Mouse (Mus musculus): ENCODE results near the gene Tunar. TPM values are rescaled to one million over a fixed set of nuclear protein-coding genes. Genes with fewer than 3 reads are reported as not detected.
A peak's percentile ranks its signal among the peaks of the same experiment; 100 is the strongest.

Gene Tunar
- polyA plus RNA-seq, 1 experiment from 2014 or later: 0.64 TPM

- H3K27me3 ChIP-seq (ENCODE audit: insufficient read depth, poor library complexity, severe bottlenecking): peaks cover 42% of the 10 kb centered on the region; the same call in 1 of the 2 replicates
- DNase-seq (ENCODE audit: low spot score): no peak
These were observed 13.2 kb downstream of the Tunar start for GRCm38 (mm10) chr12:105346861-105347260.

GRCm38 (mm10) chr12:105347261-105347660 is 13.6 kb downstream of the Tunar start:
- Histone ChIP-seq H3K27me3 (ENCODE audit: insufficient read depth, poor library complexity, severe bottlenecking) (peaks cover 44% of the 10 kb centered on the region; the same call in 1 of the 2 replicates), H3K36me3 (no peaks in the 10 kb centered on the region), H3K4me1 (peaks cover 2% of the 10 kb centered on the region; the same call in 1 of the 2 replicates), H3K4me3 (no peak overlapping the region), H3K9me3 (no peaks in the 10 kb centered on the region), H3K27ac (no peak overlapping the region)
- 83% methylated on average over 13 of the region's 13 CpGs for WGBS
- DNase-seq (ENCODE audit: low spot score): no peak

More at GRCm38 (mm10) chr12:105346861-105347260, 13.2 kb downstream of the Tunar start:
- Histone ChIP-seq H3K4me3 (no peak overlapping the region), H3K9me3 (no peaks in the 10 kb centered on the region), H3K27ac (no peak overlapping the region), H3K36me3 (no peaks in the 10 kb centered on the region), H3K4me1 (peaks cover 2% of the 10 kb centered on the region; the same call in 1 of the 2 replicates)
- WGBS: 58% methylated on average over 4 of the region's 4 CpGs

GRCm38 (mm10) chr12:105354266-105354665 is 20.6 kb downstream of the Tunar start:
- Histone ChIP-seq H3K27ac (no peak overlapping the region), H3K4me1 (peaks cover 16% of the 10 kb centered on the region), H3K4me3 (no peak overlapping the region), H3K9me3 (no peaks in the 10 kb centered on the region), H3K27me3 (ENCODE audit: insufficient read depth, poor library complexity, severe bottlenecking) (peaks cover 42% of the 10 kb centered on the region; the same call in 1 of the 2 replicates), H3K36me3 (no peaks in the 10 kb centered on the region)
- no peak for DNase-seq (ENCODE audit: low spot score)
- 74% methylated on average over 9 of the region's 9 CpGs for WGBS

GRCm38 (mm10) chr12:105354772-105355171 is 21.1 kb downstream of the Tunar start:
- H3K27me3 ChIP-seq (ENCODE audit: insufficient read depth, poor library complexity, severe bottlenecking): peaks cover 46% of the 10 kb centered on the region; the same call in 1 of the 2 replicates

GRCm38 (mm10) chr12:105356781-105357180 is 23.1 kb downstream of the Tunar start:
- Histone ChIP-seq H3K4me1 (peaks cover 16% of the 10 kb centered on the region), H3K9me3 (no peaks in the 10 kb centered on the region), H3K27ac (no peak overlapping the region), H3K4me3 (no peak overlapping the region), H3K27me3 (ENCODE audit: insufficient read depth, poor library complexity, severe bottlenecking) (peaks cover 53% of the 10 kb centered on the region), H3K36me3 (no peaks in the 10 kb centered on the region)
- DNase-seq (ENCODE audit: low spot score): no peak
- WGBS: 86% methylated on average over 13 of the region's 13 CpGs

More at GRCm38 (mm10) chr12:105354772-105355171, 21.1 kb downstream of the Tunar start:
- H3K27ac ChIP-seq: no peak overlapping the region
- WGBS: 78% methylated on average over 8 of the region's 8 CpGs
- H3K9me3 ChIP-seq: no peaks in the 10 kb centered on the region
- no peak for DNase-seq (ENCODE audit: low spot score)
- H3K36me3 ChIP-seq: no peaks in the 10 kb centered on the region
- peaks cover 16% of the 10 kb centered on the region for H3K4me1 ChIP-seq
- no peak overlapping the region for H3K4me3 ChIP-seq

GRCm38 (mm10) chr12:105363648-105364047 is 30.0 kb downstream of the Tunar start:
- H3K27ac ChIP-seq: no peak overlapping the region
- peaks cover 4% of the 10 kb centered on the region for H3K4me1 ChIP-seq
- H3K4me3 ChIP-seq: no peak overlapping the region
- DNase-seq (ENCODE audit: low spot score): no peak
- H3K9me3 ChIP-seq: no peaks in the 10 kb centered on the region
- peaks cover 58% of the 10 kb centered on the region for H3K27me3 ChIP-seq (ENCODE audit: insufficient read depth, poor library complexity, severe bottlenecking)
- 77% methylated on average over 2 of the region's 2 CpGs for WGBS
- H3K36me3 ChIP-seq: no peaks in the 10 kb centered on the region

- Histone ChIP-seq H3K4me3 (no peak overlapping the region), H3K36me3 (no peaks in the 10 kb centered on the region), H3K27ac (no peak overlapping the region), H3K9me3 (no peaks in the 10 kb centered on the region), H3K4me1 (peaks cover 19% of the 10 kb centered on the region), H3K27me3 (ENCODE audit: insufficient read depth, poor library complexity, severe bottlenecking) (peaks cover 89% of the 10 kb centered on the region)
- WGBS: 60% methylated on average over 8 of the region's 8 CpGs
- DNase-seq (ENCODE audit: low spot score): no peak
These were observed 40.9 kb downstream of the Tunar start for GRCm38 (mm10) chr12:105374564-105374963.

- WGBS: 30% methylated on average over 12 of the region's 12 CpGs
- peaks cover 19% of the 10 kb centered on the region for H3K4me1 ChIP-seq
- no peak overlapping the region for H3K4me3 ChIP-seq
- H3K27me3 ChIP-seq (ENCODE audit: insufficient read depth, poor library complexity, severe bottlenecking): peaks cover 92% of the 10 kb centered on the region
- no peak overlapping the region for H3K27ac ChIP-seq
- H3K9me3 ChIP-seq: no peaks in the 10 kb centered on the region
- no peaks in the 10 kb centered on the region for H3K36me3 ChIP-seq
- DNase-seq (ENCODE audit: low spot score): peak; percentile 90
These were observed 43.3 kb downstream of the Tunar start for GRCm38 (mm10) chr12:105376976-105377375.

GRCm38 (mm10) chr12:105382733-105383132 is 49.1 kb downstream of the Tunar start:
- no peak overlapping the region for H3K27ac ChIP-seq
- H3K27me3 ChIP-seq (ENCODE audit: insufficient read depth, poor library complexity, severe bottlenecking): peaks cover 86% of the 10 kb centered on the region
- H3K4me3 ChIP-seq: no peak overlapping the region
- WGBS: 48% methylated on average over 7 of the region's 7 CpGs
- DNase-seq (ENCODE audit: low spot score): no peak
- no peaks in the 10 kb centered on the region for H3K36me3 ChIP-seq
- H3K9me3 ChIP-seq: no peaks in the 10 kb centered on the region
- H3K4me1 ChIP-seq: peaks cover 1% of the 10 kb centered on the region; the same call in 1 of the 2 replicates

- no peak for DNase-seq (ENCODE audit: low spot score)
- WGBS: 90% methylated on average over 7 of the region's 7 CpGs
- H3K27ac ChIP-seq: no peak overlapping the region
- H3K4me3 ChIP-seq: no peak overlapping the region
- H3K4me1 ChIP-seq: no peaks in the 10 kb centered on the region
- H3K9me3 ChIP-seq: no peaks in the 10 kb centered on the region
- no peaks in the 10 kb centered on the region for H3K36me3 ChIP-seq
- peaks cover 50% of the 10 kb centered on the region; the same call in 1 of the 2 replicates for H3K27me3 ChIP-seq (ENCODE audit: insufficient read depth, poor library complexity, severe bottlenecking)
These were observed 61.0 kb downstream of the Tunar start for GRCm38 (mm10) chr12:105394671-105395070.

GRCm38 (mm10) chr12:105398172-105398571 is 64.5 kb downstream of the Tunar start:
- whole genome bisulfite sequencing: 61% methylated on average over 5 of the region's 5 CpGs
- H3K27ac ChIP-seq: no peak overlapping the region
- no peaks in the 10 kb centered on the region for H3K4me1 ChIP-seq
- H3K27me3 ChIP-seq (ENCODE audit: insufficient read depth, poor library complexity, severe bottlenecking): peaks cover 35% of the 10 kb centered on the region; the same call in 1 of the 2 replicates
- H3K9me3 ChIP-seq: no peaks in the 10 kb centered on the region
- no peak overlapping the region for H3K4me3 ChIP-seq
- no peaks in the 10 kb centered on the region for H3K36me3 ChIP-seq
- no peak for DNase-seq (ENCODE audit: low spot score)

- no peak overlapping the region for H3K27ac ChIP-seq
- no peaks in the 10 kb centered on the region for H3K9me3 ChIP-seq
- no peak overlapping the region for H3K4me3 ChIP-seq
- no peak for DNase-seq (ENCODE audit: low spot score)
- H3K4me1 ChIP-seq: no peaks in the 10 kb centered on the region
- peaks cover 10% of the 10 kb centered on the region; the same call in 1 of the 2 replicates for H3K27me3 ChIP-seq (ENCODE audit: insufficient read depth, poor library complexity, severe bottlenecking)
- H3K36me3 ChIP-seq: no peaks in the 10 kb centered on the region
- WGBS: 84% methylated on average over 5 of the region's 5 CpGs
These were observed 70.1 kb downstream of the Tunar start for GRCm38 (mm10) chr12:105403742-105404141.

GRCm38 (mm10) chr12:105406008-105406407 is 72.3 kb downstream of the Tunar start:
- DNase-seq (ENCODE audit: low spot score): no peak
- no peaks in the 10 kb centered on the region for H3K9me3 ChIP-seq
- H3K36me3 ChIP-seq: no peaks in the 10 kb centered on the region
- H3K27me3 ChIP-seq (ENCODE audit: insufficient read depth, poor library complexity, severe bottlenecking): peaks cover 7% of the 10 kb centered on the region; the same call in 1 of the 2 replicates
- no peaks in the 10 kb centered on the region for H3K4me1 ChIP-seq
- H3K27ac ChIP-seq: no peak overlapping the region
- no peak overlapping the region for H3K4me3 ChIP-seq
- 63% methylated on average over 6 of the region's 6 CpGs for WGBS

- Histone ChIP-seq H3K27ac (no peak overlapping the region), H3K4me1 (no peaks in the 10 kb centered on the region), H3K36me3 (no peaks in the 10 kb centered on the region), H3K27me3 (ENCODE audit: insufficient read depth, poor library complexity, severe bottlenecking) (peaks cover 9% of the 10 kb centered on the region; the same call in 1 of the 2 replicates), H3K4me3 (no peak overlapping the region), H3K9me3 (no peaks in the 10 kb centered on the region)
- 92% methylated on average over 8 of the region's 8 CpGs for WGBS
- no peak for DNase-seq (ENCODE audit: low spot score)
These were observed 80.2 kb downstream of the Tunar start for GRCm38 (mm10) chr12:105413909-105414308.
